Mouse (Mus musculus): Measurements from ENCODE around the gene Glp2r. TPM values are rescaled to one million over a fixed set of nuclear protein-coding genes. Genes with fewer than 3 reads are reported as not detected.

Gene Glp2r
- total RNA-seq, 4 experiments from 2014 or later: 1.4 to 2.0 (median 1.8) TPM

DNA sequence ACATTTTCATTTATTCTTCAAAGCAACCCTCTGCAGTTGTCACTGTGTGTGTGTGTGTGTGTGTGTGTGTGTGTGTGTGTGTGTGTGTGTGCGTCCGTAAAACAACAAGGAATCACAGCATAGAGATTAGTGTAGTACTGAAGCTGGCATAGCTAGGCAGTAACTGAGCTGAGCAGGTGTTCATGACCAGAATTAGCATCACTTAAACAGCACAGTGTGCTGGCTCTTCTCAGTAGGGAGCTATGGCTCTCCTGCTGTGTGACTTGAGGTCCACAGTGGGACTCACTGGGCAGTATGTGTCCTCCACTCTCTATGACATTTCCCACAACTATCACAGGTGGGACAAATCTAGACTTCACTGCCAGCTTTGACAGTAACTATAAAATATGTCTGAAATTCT is 39.9 kb downstream of the Glp2r start:
- DNase-seq (ENCODE audit: low spot score in 2 of 2): no peak

- no peak for DNase-seq (ENCODE audit: low spot score in 2 of 2)
Measured at GRCm38 (mm10) chr11:67728726-67729125, 42.2 kb downstream of the Glp2r start.

- DNase-seq (ENCODE audit: low spot score in 2 of 2): no peak
Measured at GRCm38 (mm10) chr11:67727095-67727494, 43.9 kb downstream of the Glp2r start.

DNA sequence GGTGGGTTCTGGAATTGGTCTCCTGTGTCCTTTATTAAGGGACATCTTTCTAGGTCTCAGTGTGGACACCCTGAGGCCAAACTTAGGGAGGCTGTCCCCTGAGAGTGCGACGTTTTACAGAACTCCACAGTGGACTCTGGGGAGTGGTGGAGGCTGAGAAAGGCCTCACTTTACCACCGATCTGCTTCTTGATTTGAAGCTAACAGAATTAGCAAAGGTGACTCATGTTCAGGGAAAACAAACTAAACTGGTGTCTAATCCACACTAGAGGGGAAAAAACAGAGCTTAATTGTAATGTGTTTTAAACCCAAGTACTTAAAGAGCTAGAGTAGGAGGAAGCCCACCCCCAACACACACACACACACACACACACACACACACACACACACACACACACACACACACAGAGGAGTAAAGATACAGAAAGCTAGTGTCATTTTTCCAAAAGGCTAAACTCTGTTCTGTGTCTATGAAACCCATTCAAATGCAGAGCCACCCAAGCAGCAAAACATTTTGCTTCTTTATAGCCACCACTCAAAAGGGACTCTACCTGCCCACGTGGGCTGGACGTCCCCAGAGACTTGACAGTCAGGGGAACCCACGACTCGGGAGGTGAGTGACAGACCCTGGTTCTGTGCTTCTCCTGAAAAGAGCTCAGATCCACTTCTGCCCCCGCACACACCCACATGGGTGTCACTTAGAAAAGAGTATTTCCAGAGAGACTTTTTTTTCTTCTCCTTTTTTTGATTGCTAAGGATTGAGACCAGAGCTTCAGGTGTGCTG is 47.5 kb downstream of the Glp2r start:
- DNase-seq (ENCODE audit: low spot score in 2 of 2): peak in 1 of 2 experiments; percentile 76

GRCm38 (mm10) chr11:67722399-67723156 is 48.4 kb downstream of the Glp2r start:
- no peak for DNase-seq (ENCODE audit: low spot score in 2 of 2)

DNA sequence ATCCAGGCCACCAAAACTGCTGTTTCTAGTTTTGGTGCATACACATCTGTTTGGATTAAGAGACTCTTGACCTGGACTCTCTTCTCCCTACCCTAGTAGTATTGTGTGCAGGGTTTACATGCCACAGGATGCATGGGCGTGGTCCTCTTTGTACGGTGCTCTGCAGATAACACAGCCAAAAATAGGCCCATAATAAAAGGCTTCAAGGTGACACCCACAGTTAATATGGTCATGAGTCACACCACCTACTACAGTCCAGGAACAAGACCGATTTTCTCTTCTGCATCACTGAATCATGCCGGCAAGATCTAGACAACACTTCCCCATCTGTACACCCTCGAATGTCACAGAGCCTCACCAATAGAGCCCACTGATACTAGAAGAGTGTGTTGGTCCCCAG is 49.5 kb downstream of the Glp2r start:
- DNase-seq (ENCODE audit: low spot score in 2 of 2): peak in 1 of 2 experiments; percentile 28

DNA sequence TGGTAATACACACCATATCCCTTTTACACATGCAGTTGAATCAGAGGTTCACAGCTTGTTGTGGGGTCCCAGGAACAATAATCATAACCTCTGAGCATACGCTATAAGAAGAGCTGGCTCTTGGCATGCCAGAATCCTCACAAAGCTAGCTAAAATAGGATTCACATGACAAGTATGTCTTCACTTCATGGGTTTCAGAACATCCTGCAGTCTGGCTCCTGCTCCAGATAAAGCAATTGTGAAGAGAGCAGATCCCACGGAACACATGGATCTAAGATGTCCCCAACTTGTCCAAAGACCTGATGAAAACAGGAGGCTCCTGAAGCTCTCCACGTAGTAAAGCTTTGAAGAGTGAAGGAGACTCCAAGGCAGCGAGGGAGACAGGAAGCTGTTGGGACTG is 55.6 kb downstream of the Glp2r start:
- DNase-seq (ENCODE audit: low spot score in 2 of 2): no peak

DNA sequence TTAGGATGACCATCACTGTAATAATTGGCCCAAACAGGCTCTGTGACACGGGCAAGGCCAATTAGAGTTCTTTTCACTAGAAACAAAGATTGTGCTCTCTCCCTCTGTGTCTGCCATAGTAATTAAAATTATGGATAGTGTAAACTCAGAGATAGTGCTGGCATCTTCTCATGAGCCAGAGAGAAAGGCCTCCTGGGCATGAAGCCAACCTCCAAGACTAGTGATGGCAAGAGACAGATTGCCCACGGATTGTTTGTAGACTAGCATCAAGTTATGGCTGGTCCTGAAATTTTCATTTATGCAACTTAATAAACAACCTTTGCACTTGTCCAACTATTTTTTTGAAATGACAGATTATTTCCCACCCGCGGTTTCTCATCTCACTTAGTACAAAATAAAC is 58.0 kb downstream of the Glp2r start:
- no peak for DNase-seq (ENCODE audit: low spot score in 2 of 2)

- DNase-seq (ENCODE audit: low spot score in 2 of 2): no peak
Measured at GRCm38 (mm10) chr11:67694703-67695376, 76.1 kb downstream of the Glp2r start, which contains the start of gene Rcvrn. TSS of gene Rcvrn (plus strand) at chr11:67695326.

- DNase-seq (ENCODE audit: low spot score in 2 of 2): no peak
Measured at GRCm38 (mm10) chr11:67686109-67686508, 84.8 kb downstream of the Glp2r start.

DNA sequence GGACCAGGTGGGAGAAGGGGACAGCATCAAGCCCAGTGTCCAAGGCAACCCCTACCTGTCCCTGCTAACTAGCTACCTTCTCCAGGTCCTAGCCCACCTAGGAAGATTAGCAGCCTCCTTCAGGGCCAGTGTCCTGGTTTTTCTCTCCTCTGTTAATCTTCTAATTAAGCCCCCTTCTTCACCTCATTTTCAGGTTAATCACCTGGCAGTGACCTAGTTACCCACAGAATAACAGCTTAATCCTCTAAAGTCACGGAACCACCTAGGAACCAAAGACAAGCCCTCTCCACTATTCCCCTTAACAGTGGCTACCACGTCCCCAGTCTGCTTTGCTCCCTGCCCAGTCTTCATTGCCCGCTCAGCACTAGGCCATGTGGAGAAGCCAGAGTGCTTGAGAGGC is 89.1 kb downstream of the Glp2r start:
- DNase-seq (ENCODE audit: low spot score in 2 of 2): no peak

DNA sequence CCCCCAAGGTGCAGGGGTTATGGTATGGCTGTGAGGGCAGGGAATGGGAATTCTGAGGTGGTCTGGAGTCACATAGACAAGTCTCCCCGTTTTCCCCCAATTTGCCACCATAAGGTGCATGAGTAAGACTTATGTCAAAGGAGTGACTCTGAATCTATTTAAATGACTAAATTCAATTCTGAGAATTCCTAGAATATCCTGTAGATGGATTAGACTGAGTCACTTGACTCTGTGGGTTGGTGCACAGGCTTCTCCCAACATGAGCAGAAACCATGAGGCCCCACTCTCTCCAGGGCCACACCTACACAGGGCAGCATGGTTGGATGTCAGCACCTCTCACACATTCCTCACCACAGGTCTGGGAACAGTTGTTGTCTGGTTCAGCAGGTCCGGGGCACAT is 91.0 kb downstream of the Glp2r start:
- DNase-seq (ENCODE audit: low spot score in 2 of 2): no peak

GRCm38 (mm10) chr11:67679300-67679699 is 91.7 kb downstream of the Glp2r start:
- DNase-seq (ENCODE audit: low spot score in 2 of 2): no peak

- DNase-seq (ENCODE audit: low spot score in 2 of 2): no peak
Measured at GRCm38 (mm10) chr11:67675562-67676540, 95.1 kb downstream of the Glp2r start.

DNA sequence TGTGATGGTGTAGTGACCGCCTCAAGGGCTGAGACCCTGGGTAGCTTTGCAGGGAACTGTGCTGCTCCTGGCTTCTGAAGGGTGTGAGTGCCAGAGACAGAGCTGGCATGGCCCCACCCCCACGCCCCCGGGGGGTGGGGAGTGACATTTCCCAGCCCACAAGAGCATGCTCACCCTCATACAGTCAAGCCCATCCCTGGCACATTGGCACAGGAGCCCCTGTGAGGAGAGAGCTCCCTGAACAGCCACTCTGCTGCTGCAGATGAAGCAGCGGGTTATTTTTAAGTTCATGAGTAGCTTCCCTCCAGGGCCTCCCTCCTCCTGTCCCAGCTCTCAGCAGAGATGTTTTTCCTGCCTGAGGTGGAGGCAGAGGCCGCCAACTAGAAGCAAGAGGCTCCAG is 98.8 kb downstream of the Glp2r start:
- peak in 1 of 2 experiments; percentile 75 for DNase-seq (ENCODE audit: low spot score in 2 of 2)

GRCm38 (mm10) chr11:67670031-67670430 is 100.9 kb downstream of the Glp2r start:
- no peak for DNase-seq (ENCODE audit: low spot score in 2 of 2)

- DNase-seq (ENCODE audit: low spot score in 2 of 2): no peak
Measured at GRCm38 (mm10) chr11:67668460-67669007, 102.4 kb downstream of the Glp2r start.

DNA sequence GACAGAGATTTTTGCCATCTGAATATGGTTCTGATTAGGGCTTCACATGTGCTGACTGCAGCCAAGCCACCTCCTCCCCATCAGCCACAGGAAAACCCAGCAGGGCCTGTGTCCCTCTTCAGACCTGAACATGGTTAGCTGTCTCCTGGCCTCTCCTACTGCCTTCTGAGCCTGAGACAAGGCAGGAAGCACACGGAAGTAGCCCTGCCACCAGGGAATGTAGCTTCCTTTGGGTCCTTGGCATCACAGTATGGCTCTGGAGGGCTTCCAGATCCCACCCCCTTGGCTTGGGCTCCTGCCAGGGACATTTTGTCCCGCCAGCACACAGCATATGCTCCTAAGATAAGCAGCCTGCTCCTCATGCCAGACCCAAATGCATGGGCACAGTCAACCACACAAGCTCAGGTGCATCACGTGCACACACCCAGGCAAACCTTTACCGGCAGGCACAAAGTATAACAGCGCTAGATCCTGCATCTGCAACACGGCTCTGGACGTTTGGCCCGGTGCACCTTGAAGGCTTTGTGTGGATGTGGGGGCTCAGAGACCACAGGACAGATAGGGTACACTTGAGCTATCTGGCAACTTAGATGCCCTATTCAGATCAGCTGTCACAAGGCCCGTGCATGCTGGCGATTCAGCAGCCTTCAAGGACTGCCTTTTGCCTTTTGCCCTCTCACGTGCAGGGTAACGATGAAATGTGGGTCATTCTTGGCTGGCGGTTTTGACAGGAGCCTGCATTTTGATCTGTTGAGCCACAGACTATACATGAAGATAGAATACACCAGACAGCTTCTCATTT is 103.2 kb downstream of the Glp2r start:
- DNase-seq (ENCODE audit: low spot score in 2 of 2): peak; percentile 71 to 86

GRCm38 (mm10) chr11:67666129-67666528 is 104.8 kb downstream of the Glp2r start:
- no peak for DNase-seq (ENCODE audit: low spot score in 2 of 2)

DNA sequence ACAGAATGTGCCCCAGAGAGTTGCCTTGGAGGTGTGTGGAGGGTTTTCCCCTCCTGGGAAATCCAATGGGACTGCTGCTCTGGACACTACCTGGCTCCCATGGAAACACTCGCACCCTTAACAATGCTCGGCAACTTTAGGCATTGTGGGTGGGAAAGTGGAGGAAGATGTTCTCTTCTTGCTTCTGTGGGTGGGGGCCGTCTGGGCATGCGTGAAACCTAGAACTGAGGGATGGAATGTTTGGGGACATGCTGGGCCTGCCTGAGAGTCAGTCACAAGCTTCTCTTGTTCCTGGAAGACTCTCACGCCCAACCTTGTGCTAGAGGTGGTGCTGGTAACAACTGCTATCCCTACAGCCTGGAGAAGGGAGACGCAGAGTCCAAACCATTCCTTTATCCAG is 106.0 kb downstream of the Glp2r start:
- peak in 1 of 2 experiments; percentile 71 for DNase-seq (ENCODE audit: low spot score in 2 of 2)
